Mouse (Mus musculus): ENCODE data around the gene Fdx1l.

DNA sequence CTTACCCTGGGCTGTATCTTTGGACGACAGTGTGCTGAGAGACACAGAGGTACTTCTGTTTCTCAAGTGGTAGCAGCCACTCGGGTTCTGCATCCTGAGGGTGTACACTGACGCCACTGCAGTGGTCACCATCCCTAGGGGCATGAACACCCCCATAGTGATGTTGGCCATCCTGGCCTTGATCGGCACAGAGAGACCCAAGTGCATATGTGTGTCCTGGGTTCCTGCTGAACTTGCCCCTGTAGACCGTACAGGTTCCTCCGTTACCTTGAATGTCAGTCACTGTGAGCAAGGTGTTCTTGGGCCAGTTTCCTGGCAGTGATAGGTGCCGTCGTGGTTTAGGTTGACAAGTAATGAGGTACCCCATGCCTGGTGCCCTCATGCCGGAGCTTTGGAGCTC, 20.0 kb upstream of the Fdx1l start:
- TF ChIP-seq CTCF (IDR thresholded peaks at IDR 0.05; ENCODE audit: borderline replicate concordance, insufficient read depth, low read depth, low read length) (no peak), POLR2A (IDR thresholded peaks at IDR 0.05; ENCODE audit: borderline replicate concordance, insufficient read depth, low read length) (no peak)
